Mouse (Mus musculus): ENCODE data around the gene Fbn1. TPM values are rescaled to one million over a fixed set of nuclear protein-coding genes. Genes with fewer than 3 reads are reported as not detected.

Fbn1 gene
- polyA plus RNA-seq, 1 experiment from 2014 or later = 3.6 TPM

DNA sequence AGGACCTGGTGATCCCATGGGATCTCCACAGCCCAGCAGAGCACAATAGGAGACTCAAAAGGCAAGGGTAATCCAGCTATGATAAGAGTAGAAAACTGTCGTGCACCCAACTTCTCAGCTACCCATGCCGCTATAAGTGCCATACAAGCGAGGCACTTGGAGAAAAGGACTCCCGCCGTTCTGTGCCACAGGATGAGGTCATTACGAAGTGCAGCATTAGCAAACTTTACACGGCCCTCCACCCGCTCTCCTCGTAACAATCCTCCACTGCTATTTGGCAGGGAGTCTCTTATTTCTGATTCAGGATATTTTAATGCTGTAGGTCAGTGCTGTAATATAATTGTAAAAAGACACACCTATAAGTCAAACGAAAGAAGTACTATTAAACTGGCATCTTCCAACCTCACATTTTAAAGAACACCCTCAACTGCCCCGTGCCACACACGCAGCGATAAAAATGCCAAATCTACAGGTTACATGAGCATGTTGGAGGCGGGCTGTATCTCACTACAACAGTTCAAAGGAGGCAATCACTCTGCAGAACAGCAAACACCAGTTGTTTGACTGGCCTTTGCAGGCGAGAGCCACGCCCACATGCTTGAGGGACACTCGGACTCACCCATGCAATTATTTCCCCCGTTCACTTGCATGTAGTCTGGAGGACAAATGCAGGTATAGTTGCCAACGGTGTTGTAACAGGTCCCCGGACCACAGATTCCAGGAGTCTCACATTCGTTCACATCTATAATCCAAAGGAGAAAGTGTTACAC, 165.4 kb downstream of the Fbn1 start:
- Histone ChIP-seq H3K4me2 (no peak overlapping the region), H3K9me3 (no peaks in the 10 kb centered on the region), H3K9ac (no peak overlapping the region), H3K36me3 (peaks cover 21% of the 10 kb centered on the region), H3K4me1 (replicated peaks) (no peaks in the 10 kb centered on the region), H3K4me3 (no peak overlapping the region), H3K27ac (replicated peaks) (no peak overlapping the region), H3K27me3 (no peaks in the 10 kb centered on the region)
- ATAC-seq (ENCODE audit: low read depth) = no peak
- WGBS = 89% methylated on average over 21 of the region's 21 CpGs

DNA sequence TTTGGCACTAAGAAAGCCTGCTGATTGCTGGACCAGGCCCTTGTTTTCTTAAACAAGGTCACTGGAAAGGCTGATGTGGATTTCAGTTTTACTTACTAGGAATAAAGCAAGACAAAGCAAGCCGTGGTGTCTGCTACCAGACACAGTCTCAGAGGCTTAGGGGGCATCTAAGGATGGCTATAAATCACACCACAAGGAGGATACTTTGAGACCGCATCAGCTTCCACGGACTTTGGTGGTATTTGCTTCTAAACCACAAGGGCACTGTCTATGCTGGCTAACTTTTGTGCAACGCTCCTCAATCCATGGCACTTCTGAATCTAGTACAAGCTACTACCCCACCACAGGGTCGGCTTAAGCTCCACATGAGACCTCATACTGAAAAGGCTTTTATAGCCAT, 167.4 kb downstream of the Fbn1 start:
- no peak overlapping the region for H3K4me2 ChIP-seq
- no peaks in the 10 kb centered on the region for H3K4me1 ChIP-seq (replicated peaks)
- H3K4me3 ChIP-seq = no peak overlapping the region
- WGBS = 53% methylated on average over 5 of the region's 5 CpGs
- ATAC-seq (ENCODE audit: low read depth) = no peak
- H3K36me3 ChIP-seq = peaks cover 23% of the 10 kb centered on the region
- no peaks in the 10 kb centered on the region for H3K27me3 ChIP-seq
- no peak overlapping the region for H3K27ac ChIP-seq (replicated peaks)
- no peak overlapping the region for H3K9ac ChIP-seq
- no peaks in the 10 kb centered on the region for H3K9me3 ChIP-seq

DNA sequence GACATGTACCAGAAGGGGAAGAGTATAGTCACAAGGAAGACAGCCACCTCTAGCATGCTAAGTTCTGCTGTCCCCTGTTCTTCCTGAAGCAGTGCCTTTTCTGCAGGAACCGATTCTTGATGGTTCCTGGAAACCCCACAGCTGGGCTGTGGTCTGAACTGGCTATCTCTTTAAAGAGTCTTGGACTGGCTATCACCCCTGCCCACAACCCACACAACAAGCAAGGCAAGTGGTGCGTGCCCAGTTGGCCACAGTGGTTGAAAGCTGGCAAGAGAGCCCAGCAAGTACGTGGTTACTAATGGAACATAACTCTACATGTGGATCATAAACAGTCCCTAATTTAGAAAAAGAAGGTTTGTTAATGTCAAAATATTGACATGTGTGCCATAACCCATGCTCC, 170.6 kb downstream of the Fbn1 start:
- no peaks in the 10 kb centered on the region for H3K27me3 ChIP-seq
- H3K27ac ChIP-seq (replicated peaks) = no peak overlapping the region
- ATAC-seq (ENCODE audit: low read depth) = no peak
- no peak overlapping the region for H3K4me3 ChIP-seq
- 90% methylated on average over 3 of the region's 3 CpGs for WGBS
- peaks cover 14% of the 10 kb centered on the region; the same call in 1 of the 2 replicates for H3K36me3 ChIP-seq
- H3K4me1 ChIP-seq (replicated peaks) = no peaks in the 10 kb centered on the region
- H3K9me3 ChIP-seq = no peaks in the 10 kb centered on the region
- no peak overlapping the region for H3K9ac ChIP-seq
- no peak overlapping the region for H3K4me2 ChIP-seq

DNA sequence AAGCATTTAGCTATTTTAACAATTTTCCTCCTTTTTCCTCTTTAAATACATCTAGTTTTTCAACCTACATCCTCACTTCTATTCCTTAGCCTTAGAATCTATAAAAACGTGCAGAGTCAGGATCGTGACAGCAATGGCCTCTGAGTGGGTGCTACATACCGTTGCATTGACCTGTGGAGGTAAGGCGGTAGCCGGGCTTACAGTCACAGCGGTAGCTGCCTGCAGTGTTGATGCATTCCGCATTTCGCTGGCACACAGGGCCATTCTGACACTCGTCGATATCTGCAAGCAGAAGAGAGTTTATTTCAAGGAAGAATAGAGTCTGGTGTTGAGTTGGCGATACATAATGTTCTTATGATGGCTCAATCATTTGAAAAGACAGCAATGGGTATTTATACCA, 172.6 kb downstream of the Fbn1 start:
- no peak overlapping the region for H3K4me3 ChIP-seq
- H3K27me3 ChIP-seq = no peaks in the 10 kb centered on the region
- H3K4me1 ChIP-seq (replicated peaks) = no peaks in the 10 kb centered on the region
- WGBS = 94% methylated on average over 11 of the region's 11 CpGs
- no peak for ATAC-seq (ENCODE audit: low read depth)
- H3K4me2 ChIP-seq = no peak overlapping the region
- no peak overlapping the region for H3K27ac ChIP-seq (replicated peaks)
- no peak overlapping the region for H3K9ac ChIP-seq
- peaks cover 13% of the 10 kb centered on the region; the same call in 1 of the 2 replicates for H3K36me3 ChIP-seq
- H3K9me3 ChIP-seq = no peaks in the 10 kb centered on the region

DNA sequence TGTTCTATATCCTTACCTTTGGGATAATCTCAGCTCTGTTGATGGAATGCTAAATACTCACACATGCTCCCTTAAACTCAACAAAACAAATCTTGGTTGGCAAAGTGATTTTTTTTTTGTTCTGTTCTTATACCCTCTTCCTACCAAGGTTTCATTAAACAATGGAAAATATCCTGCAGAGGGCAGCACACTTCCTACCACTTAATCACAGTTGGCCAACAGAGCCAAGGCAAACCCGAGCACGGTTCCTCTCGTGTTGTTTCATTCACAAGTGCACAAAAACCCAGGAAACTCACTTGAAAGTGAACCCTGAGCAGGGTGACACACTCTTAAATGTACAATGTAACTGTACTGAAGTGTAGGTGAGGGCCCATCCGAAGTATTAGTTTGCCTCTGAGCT, 173.6 kb downstream of the Fbn1 start:
- no peak overlapping the region for H3K27ac ChIP-seq (replicated peaks)
- no peak overlapping the region for H3K9ac ChIP-seq
- 86% methylated on average over 4 of the region's 4 CpGs for WGBS
- H3K4me1 ChIP-seq (replicated peaks) = no peaks in the 10 kb centered on the region
- no peak for ATAC-seq (ENCODE audit: low read depth)
- no peaks in the 10 kb centered on the region for H3K27me3 ChIP-seq
- H3K4me2 ChIP-seq = no peak overlapping the region
- H3K36me3 ChIP-seq = peaks cover 13% of the 10 kb centered on the region; the same call in 1 of the 2 replicates
- no peaks in the 10 kb centered on the region for H3K9me3 ChIP-seq
- H3K4me3 ChIP-seq = no peak overlapping the region

DNA sequence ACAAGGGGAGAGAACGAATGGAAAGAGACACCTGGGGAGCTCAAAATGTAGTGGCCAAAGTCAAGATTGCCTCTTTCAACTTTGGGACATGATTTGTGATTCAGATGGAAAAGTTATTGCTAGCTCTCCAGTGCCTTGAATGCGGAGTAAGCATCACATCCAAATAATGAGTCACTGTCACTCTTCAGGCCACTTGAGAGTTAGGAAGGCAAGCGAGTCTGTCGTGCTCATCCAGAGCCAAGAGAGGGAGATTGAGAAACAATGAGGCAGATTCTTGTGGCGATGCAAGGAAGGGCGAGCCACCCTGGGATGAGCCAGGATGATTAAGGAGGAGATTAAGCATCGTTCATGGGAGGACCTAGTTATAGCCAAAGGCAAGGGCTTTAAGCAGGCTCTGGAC, 176.2 kb downstream of the Fbn1 start:
- H3K9me3 ChIP-seq = no peaks in the 10 kb centered on the region
- H3K27me3 ChIP-seq = no peaks in the 10 kb centered on the region
- no peak overlapping the region for H3K4me3 ChIP-seq
- H3K9ac ChIP-seq = no peak overlapping the region
- ATAC-seq (ENCODE audit: low read depth) = no peak
- no peak overlapping the region for H3K27ac ChIP-seq (replicated peaks)
- H3K36me3 ChIP-seq = peaks cover 7% of the 10 kb centered on the region; the same call in 1 of the 2 replicates
- H3K4me2 ChIP-seq = no peak overlapping the region
- H3K4me1 ChIP-seq (replicated peaks) = no peaks in the 10 kb centered on the region
- WGBS = 89% methylated on average over 7 of the region's 7 CpGs

DNA sequence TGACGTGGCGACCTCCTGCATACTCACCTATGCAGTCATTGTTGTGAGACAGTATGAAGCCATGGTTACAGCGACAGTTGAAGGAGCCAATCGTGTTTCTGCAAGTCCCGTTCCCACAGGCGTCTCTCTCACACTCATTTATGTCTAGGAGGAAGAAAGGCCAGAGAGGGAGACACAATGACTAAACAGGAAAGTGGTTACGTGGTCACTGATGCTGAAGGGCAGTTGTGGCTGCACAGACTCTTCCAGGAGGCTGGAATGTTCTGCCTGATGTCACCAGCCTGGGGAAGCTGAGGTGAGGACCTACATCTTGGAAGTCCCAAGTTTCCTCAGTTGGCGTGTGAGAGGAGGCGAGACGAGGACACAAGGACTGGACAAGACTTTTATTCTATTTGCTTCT, 177.3 kb downstream of the Fbn1 start:
- H3K27me3 ChIP-seq = no peaks in the 10 kb centered on the region
- no peak for ATAC-seq (ENCODE audit: low read depth)
- H3K36me3 ChIP-seq = 0 out of 2 replicates have a peak, but pooled peaks cover 5% of the 10 kb centered on the region
- no peak overlapping the region for H3K4me2 ChIP-seq
- no peaks in the 10 kb centered on the region for H3K4me1 ChIP-seq (replicated peaks)
- no peak overlapping the region for H3K9ac ChIP-seq
- H3K4me3 ChIP-seq = no peak overlapping the region
- WGBS = 90% methylated on average over 10 of the region's 10 CpGs
- no peaks in the 10 kb centered on the region for H3K9me3 ChIP-seq
- no peak overlapping the region for H3K27ac ChIP-seq (replicated peaks)

DNA sequence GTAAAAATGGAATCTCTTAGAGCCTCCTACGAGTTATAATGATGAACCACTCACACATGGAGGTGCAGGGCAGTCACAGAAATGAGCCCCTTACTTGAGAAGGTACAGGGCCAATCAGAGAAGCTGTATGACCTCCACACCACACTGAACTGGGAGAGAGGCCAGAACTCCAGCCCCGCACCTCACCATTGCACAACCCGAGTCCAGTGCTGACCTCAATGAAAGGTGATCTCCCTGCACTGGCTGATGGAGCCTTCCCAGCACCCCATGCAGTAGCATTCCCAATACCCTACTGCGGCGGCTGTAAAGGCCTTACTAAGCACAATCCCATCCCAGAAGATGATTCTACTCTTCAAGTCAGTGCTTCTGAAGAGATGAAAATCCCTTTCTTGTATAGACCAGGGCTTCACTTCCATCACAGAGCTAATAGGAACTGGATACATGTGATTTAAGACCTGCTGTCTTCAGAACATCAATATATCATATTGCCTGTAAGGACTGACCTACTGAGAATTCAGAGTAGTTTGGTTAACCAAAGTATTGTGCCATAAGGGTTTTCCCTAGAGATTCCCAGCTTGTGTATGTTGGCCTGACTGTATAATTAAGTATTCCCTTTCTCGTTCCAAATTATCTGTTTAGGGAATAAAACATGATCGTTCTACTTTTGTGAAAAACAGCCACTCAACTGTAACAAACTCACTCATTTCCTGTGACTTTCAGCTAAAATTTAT, 182.5 kb downstream of the Fbn1 start:
- Histone ChIP-seq H3K4me3 (no peak overlapping the region), H3K9ac (no peak overlapping the region), H3K4me2 (no peak overlapping the region), H3K4me1 (replicated peaks) (no peaks in the 10 kb centered on the region), H3K9me3 (no peaks in the 10 kb centered on the region), H3K27me3 (no peaks in the 10 kb centered on the region), H3K36me3 (0 out of 2 replicates have a peak, but pooled peaks cover under 1% of the 10 kb centered on the region), H3K27ac (replicated peaks) (no peak overlapping the region)
- no peak for ATAC-seq (ENCODE audit: low read depth)
- 79% methylated on average over 7 of the region's 7 CpGs for WGBS

DNA sequence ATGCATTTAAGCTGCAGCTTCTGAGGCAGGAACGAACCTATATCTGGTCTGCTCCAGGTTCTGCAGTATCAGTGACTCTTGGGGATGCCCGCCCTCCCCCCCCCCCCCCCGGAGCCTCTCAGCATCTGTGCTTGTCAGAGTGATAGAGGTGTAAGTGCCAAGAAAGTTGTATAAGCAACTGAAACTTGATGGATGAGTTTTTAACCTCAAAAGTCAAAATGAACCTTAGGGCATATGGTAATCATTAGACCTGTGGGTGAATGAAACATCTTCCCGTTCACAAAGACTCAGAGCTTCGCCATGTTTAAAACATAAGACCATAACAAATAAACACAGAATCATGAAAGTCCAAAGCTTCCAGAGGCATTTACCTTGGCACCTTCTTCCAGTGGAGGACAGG, 183.3 kb downstream of the Fbn1 start:
- Histone ChIP-seq H3K27me3 (no peaks in the 10 kb centered on the region), H3K4me2 (no peak overlapping the region), H3K4me3 (no peak overlapping the region), H3K4me1 (replicated peaks) (no peaks in the 10 kb centered on the region), H3K9ac (no peak overlapping the region), H3K27ac (replicated peaks) (no peak overlapping the region), H3K9me3 (no peaks in the 10 kb centered on the region), H3K36me3 (no peaks in the 10 kb centered on the region)
- 74% methylated on average over 5 of the region's 5 CpGs for WGBS
- no peak for ATAC-seq (ENCODE audit: low read depth)

DNA sequence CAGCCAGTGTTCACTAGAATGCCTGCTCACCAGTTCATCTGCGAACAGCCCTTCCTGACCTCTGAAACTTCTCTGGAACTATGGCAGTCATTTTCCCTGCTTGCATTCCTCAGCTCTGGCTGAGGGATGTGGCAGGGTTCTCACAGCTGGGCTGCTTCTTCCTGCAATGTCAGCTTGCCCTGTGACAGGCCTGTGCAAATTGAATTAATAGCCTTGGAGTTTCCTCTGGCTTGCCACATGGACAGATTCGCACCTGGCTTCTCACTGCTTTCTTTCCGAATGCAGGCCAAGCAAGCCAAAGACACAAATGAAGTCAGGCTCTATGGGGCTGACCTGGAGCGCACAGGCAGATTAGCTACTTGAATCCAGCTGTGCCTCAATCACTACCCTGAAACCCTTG, 184.4 kb downstream of the Fbn1 start:
- no peak for ATAC-seq (ENCODE audit: low read depth)
- H3K4me1 ChIP-seq (replicated peaks) = no peaks in the 10 kb centered on the region
- no peaks in the 10 kb centered on the region for H3K36me3 ChIP-seq
- no peak overlapping the region for H3K4me3 ChIP-seq
- 66% methylated on average over 4 of the region's 4 CpGs for WGBS
- no peaks in the 10 kb centered on the region for H3K27me3 ChIP-seq
- no peak overlapping the region for H3K27ac ChIP-seq (replicated peaks)
- no peaks in the 10 kb centered on the region for H3K9me3 ChIP-seq
- H3K9ac ChIP-seq = no peak overlapping the region
- no peak overlapping the region for H3K4me2 ChIP-seq

DNA sequence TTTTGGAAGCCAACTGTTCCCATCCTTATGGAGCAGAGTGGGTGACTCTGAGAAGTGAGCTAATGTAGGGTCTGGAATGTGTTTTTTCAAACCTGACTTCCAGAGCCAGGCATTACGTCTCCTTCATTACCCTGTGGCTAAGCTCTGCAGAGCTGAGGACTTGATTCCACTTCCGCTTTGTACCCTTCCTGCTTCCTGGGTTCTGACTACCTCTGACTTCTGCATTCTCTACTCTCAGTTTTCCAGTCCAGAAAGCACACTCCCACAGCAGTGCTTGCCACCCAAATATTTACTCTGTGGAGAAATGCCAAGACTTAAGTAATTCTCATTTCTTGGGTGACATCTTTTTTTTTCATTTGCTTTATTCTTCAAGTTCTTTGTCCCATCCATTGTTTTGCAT, 185.2 kb downstream of the Fbn1 start:
- no peak overlapping the region for H3K4me3 ChIP-seq
- H3K27me3 ChIP-seq = no peaks in the 10 kb centered on the region
- no peak overlapping the region for H3K4me2 ChIP-seq
- no peaks in the 10 kb centered on the region for H3K9me3 ChIP-seq
- no peak overlapping the region for H3K9ac ChIP-seq
- no peak overlapping the region for H3K27ac ChIP-seq (replicated peaks)
- ATAC-seq (ENCODE audit: low read depth) = no peak
- WGBS = 93% methylated on average over 2 of the region's 2 CpGs
- no peaks in the 10 kb centered on the region for H3K36me3 ChIP-seq
- no peaks in the 10 kb centered on the region for H3K4me1 ChIP-seq (replicated peaks)

DNA sequence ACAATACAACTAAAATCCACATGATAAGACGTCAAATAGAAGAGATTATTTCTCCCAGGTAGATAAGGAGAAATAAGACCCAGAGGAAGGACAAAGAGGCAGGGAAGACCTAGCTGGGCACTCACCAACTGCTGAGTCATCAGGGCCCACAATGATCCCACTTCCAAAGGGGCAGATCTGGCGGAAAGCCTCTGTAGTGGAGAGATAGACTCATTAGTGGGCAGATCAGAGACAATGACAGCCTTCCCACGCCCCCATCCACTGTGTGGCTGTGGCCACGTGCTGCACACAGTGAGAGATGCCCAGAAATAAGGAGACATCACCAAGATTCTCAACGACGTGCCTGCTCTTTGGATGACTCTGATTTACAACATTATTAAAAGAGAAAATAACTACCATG, 186.7 kb downstream of the Fbn1 start:
- Histone ChIP-seq H3K4me3 (no peak overlapping the region), H3K9ac (no peak overlapping the region), H3K4me2 (no peak overlapping the region), H3K36me3 (0 out of 2 replicates have a peak, but pooled peaks cover 7% of the 10 kb centered on the region), H3K27me3 (no peaks in the 10 kb centered on the region), H3K4me1 (replicated peaks) (no peaks in the 10 kb centered on the region), H3K9me3 (no peaks in the 10 kb centered on the region), H3K27ac (replicated peaks) (no peak overlapping the region)
- 80% methylated on average over 6 of the region's 6 CpGs for WGBS
- no peak for ATAC-seq (ENCODE audit: low read depth)

Data from neural tube, embryonic 13.5 days (tissue).